Mouse (Mus musculus) brain, embryonic 18.5 days (tissue): ENCODE results near the gene Gm37240.

Experiments
- DNase-seq: peaks from one replicate; pipeline ENCODE4 v3.0.0-alpha.2; 2012; ENCODE audit warnings: low read depth, low spot score

Gene Gm37240

DNA sequence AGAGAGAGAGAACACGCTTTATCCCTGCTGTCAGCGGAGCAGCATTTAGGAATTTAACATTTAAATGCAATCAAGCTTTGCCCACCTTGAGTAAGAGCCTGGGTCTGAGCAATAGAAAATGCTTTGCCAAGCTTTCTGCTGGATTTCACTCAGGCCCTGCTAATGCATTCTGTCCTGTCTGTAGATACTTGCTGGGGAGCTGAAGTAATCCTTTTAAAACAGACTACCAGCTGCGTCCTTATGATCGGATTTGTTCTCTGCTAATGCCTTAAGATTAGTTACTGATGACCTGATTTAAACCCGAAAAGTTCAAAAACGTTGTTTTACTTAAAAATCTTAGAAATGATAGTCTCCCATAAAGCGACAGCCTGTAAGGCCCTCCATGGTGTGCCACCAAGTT lies 206.2 kb downstream of the Gm37240 start:
- DNase-seq: no peak

DNA sequence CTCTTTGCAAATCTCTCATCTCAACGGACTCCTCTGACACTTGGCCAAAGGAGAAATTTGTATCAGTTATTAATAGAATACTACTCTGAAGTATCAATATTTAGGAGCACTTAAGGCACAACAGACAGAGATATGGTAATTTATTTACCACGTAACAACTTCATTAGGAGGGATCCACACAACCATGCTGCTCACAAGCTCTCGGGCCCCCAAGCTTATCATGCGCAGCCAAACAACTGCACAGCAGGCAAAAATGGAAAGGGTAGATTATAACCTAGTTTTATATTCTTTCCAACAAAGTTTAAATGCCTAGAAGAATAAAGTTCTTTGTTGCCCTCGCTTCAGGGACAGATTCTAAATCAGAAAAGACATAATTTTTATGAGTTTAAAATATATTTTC lies 207.4 kb downstream of the Gm37240 start:
- DNase-seq: no peak

DNA sequence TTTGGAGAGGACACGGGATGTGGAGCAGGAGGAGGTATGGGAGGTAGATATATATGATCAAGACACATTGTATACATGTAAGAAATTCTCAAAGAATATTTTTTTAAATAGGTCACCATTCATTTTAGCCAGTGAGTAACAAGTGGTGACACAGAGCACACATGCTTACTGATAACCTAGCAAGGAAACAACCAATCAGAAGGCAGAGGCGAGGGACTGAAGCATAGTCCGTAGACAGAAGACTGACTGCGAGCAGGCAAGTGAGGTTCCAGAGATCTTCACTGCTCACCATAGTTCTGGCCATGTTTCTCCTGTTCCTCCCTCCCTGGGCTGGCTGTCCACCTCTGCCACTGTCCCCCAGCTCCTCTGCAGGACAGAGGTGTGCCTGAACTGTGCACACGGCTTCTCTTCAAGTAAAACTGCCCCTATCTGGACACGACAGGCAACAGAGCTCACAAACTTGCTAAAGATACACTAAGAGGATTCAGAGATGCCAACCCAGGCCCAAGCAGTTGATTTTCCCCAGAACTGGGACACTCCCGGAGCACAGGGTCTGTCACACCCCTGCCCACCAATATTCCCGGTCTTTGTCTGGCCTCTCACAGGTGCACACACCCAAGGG lies 207.9 kb downstream of the Gm37240 start:
- DNase-seq: no peak

DNA sequence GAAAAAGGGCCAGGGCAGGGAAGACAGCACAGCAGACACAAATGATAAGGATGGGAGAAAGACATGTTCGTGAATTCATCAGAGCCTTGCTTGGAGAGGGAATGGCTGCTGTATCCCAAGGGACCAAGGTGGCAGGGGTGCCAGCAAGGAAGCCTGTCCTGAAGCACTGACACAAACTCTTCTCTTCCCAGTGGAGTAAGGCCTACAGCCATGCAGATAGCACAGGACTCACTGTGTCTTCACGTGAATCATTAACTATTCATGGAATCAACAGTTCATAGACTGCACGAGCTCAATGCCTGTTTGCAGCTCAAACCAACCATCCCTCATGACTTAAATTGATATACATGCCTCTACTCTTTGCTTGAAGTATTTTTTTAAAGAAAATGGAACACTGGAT lies 209.4 kb downstream of the Gm37240 start:
- DNase-seq: no peak

DNA sequence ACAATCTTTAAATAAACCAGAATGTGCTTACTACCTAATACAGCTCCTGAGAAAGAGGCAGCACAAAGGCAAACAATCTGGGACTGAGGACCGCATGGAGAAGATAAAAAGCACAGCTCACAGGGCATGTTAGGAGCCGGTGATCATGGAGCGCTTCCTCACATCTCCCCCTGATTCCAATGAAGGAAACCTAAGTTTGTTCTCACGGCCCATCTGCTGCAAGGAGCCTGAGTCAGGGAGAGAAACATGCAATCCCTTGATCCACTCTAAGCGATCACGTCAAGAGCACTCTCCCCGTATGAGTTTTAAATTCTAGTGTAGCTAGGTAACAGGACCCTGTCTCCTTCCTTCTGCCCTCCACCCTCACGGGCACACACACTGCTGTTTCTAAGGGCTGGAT lies 210.2 kb downstream of the Gm37240 start:
- no peak for DNase-seq

DNA sequence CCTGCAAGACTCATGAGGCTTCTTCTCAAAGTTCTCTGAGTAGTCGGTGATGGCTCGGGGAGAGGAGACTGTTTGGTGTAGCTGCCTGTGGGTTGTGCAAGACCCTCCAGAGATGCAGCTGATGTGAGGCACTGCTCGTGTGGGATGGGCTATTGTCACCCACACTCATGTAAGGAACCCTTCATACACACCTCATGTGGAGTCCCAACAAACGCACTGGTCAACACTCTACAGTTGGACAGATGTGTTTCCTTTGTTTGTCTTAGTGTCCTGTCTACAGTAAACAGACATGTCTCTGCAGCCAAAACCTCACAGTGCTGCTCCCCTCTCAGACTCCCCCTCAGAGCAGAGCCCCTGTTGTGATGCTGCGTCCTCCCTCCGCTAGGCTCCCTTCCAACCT lies 217.5 kb downstream of the Gm37240 start:
- no peak for DNase-seq

DNA sequence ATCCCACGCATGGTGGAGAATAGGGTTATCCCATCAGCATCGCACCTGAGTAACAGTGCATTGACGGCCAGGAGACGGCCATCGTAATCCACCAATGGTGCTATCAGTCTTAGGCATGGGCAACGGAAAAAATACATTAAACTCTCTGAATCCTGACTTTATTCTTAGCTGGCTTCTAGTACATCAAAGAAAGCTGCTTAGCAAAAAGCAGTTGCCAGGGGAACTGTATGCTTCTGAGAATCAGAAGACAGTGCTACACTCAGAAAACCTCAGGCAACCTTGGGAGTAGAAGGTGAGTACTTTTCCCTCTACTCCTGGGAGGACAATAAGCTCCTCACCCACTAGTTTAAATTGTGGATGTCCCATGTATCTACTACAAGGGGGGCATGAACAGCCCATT lies 219.6 kb downstream of the Gm37240 start:
- DNase-seq: no peak

DNA sequence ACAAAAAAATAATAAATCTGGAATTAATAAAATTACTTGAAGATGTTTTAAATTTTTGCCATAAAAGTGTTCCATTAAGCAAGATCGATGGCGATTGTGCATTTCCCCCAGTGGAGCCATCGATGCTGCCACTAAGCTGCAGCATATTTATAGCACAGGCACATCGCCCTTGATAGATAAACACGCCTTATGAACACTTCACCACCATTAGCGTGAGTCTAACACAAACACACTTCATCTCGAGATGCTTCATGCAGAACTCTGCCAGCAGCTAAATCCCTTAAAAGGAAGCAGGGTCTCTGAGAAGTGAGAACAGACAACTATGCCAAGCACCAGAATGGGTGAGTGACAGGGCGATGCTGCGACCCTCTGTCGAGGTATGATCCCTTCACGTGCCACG lies 220.6 kb downstream of the Gm37240 start:
- no peak for DNase-seq

DNA sequence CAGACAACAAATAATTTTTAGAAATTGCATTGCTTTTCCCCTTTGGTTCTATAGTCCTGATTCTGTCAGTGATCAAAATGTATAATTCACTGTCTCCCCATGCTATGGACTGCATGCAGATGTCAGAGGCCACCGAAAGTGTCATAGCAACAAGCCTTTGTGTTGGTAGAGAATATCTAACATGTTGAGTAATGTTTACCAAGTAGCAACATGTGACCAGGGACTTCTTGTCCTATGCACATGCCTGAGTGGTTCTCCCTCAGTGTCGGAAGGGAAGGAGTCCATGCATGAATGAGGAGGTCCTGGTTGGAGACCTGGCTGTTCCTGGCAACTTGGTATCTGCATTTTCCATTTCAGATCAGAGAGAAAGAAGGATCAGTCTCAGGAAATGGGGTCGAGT lies 221.2 kb downstream of the Gm37240 start:
- DNase-seq: no peak

DNA sequence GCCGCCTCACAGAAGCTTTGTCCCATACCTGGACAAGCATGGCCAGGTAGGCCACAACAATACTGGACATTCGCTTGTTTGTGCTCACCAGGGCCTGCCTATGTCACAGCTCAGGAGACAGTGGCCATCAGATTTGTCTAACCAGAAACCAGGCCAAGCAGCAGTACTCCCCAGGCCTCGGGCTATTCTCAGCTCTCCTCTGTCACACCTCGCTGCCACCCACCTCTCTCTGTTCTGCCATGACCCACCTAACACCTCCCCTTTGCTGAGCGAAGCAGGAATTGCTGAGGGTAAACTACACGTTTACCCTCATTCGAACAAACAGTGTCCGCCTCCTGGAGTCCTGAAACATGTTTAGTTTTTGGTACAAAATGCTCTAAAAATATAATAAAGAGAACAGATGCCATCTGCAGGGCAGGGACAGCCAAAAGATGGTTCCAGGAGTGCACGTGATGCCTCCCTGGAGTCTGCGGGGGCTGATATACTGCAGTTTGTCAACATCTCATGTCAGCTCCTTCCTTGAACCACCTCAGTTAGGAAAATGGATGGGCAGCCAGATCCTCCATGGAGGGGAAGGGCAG lies 222.6 kb downstream of the Gm37240 start:
- no peak for DNase-seq

DNA sequence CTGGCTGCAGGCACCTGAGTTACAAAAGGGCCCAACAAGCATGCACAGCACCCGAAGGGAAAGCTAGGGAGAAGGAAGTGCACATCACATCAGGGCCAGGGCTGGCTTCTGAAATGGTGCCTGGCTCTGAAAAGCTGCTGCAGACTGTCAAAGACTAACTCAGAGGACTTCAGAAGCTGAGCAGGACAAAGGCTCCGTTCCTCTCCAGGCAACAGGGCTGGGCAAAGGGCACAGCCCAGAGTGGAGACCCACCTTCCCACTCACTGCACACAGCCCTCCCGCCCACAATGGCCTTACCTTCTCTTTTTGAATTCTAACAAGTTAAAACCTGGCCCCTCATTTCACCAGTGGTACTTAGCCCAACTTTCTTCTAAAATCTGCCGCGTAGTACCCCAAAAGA lies 223.5 kb downstream of the Gm37240 start:
- no peak for DNase-seq

DNA sequence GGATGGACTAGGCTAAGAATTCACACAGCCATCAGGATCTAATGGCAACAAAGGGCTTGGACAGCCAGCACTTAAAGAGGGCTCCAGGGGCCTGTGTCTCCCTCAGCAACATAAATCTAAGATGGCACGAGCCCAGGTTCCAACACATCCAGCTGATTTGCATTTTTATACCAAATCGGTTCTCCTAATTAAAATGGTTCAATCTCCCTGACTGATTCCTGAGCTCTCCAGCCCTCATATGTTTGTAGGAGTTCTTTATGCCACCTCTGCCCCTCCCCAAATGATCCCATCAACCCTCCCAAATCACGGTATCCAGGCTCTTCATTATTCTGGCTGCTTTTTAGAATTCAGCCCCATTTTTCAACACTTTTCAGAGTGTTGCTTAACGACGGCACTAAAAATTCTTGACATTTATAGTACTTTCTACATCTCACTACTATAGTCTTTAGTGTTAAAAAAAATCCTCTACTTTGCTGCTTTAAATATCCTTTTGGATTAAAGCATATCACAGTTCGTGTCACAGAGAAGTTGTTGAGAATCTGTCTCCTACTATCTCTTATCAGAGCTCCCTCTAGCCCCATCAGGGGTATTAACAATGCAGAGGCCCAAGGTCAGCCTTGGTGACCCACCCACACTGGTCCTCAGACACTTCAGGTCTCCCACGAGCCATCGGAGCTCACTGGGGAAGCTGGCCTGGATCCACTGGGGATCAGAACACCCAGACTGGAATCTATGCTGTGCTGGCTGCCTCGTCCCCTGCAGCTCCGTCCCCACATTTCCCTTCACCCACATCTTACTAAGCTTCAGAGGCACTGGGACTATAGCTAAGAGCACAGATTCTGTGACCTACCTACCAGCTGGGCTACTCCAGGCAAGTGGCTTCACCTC lies 225.1 kb downstream of the Gm37240 start:
- DNase-seq: no peak

DNA sequence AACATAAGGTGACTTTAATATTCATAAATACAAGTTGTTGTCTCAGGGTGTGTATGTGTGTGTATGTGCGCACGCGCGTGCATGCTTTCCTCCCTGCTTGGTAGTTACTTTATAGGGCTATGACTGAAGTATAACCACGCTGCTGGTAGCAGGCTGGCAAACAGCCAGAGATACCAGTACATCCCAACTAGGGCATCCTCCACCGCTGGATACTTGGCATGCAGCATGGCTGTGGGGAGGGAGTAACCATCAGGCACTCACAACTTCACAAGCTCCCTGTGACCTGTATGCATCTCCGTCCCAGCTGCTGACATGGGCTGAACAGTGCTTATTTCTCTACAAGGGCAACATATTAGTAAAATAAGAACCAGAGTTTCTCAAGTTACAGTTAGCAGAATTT lies 227.6 kb downstream of the Gm37240 start:
- DNase-seq: no peak

DNA sequence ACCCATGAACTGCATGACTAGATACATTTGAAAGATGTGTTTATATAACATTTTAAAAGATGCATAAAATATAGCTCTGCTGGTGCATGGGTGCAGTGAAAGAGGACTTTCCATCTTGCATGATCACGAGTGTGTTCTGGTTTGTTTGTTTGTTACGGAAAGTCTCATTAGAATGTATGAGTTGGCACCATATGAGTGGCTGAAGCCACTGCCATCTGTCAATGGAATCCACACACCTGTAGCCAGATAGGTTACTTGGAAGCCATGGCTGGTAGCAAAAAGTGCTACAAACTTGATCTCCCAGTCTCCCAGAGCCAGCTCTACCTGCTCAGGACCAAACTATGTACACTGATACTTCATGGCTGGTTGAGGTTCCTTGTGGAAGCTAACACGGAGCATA lies 231.8 kb downstream of the Gm37240 start:
- no peak for DNase-seq

DNA sequence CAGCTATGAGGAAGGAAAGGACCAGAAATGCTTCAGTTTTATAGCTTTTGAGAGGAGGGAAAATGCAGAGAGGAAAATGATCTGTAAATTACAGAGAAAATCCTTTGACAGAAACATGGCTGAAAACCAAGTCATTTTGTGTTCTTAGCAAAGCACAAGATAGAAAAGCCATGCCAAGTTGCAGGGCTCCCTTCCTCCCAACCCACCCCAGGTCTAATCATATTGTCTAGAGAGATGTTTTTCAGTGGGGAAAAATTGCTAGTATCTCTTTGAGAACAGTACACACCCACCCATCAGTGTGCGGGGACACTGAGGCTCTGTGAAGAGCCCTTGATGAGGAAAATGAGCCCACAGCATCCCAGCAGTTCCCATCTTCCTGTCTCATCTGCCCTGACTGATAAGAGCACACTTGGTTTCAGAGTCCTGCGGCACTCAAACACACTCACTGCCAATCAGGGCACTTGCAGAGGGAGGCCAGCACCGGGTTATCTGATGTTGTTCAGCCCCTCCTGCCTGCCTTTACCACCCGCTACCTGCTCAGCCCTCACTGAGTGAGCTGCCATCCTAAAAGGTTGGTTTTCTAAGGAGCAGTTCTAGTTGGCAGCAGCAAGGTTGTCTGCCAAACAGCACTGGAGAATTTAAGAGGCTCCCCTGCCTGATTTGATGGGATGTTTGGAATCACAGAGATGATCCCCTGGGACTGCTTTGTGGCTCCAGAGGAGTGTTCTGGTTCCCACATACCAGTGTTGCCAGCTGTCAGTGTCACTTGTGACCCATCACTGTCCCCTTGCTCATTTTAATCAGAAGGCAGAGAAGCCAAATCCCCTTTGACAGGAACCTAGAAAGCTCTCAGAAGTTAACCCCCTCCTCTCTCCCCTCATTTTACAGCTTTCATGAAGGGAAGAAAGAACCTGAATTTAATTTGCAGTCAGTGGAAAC lies 234.3 kb downstream of the Gm37240 start:
- no peak for DNase-seq

DNA sequence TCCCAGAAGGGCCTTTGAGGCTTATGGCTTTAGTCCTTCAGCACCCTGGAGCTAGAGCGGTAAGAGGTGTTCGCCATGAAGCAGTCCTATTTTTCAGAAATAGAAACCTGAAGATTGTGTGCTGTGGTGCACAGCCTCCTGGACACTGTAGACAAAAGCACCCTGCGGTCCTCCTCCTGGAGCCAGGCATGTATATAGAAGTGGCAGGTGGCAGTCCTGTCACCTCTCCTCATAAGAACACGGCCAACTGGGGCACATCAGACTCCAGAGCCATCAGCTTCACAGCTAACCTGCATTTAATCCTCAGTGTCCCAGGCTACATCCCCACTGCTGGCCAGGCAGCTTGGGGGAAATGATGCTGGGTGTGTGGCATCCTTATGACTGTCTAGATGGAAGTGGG lies 238.1 kb downstream of the Gm37240 start:
- DNase-seq: no peak

DNA sequence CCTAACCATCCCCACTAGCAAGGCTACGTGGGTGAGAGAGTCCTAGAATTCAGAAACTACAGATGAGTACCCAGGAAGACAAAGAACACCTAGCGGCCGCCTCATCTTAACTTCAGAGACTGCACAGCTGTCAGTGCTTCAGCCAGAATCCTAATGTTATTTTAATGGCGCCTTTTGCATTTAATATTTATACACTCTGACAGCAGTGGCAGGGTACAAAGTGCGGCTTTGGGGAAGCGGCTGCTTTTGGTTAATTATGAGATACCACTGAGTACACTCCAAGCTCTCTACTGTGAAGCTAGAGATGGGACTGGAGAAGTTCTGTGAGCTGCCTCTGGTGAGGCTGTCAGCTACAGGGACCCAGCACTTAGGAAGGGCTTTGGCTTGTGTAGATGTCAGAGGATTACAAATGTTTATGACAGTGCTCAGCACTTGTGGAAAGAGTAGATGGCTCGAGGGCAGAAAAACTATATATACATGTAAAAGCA lies 241.8 kb downstream of the Gm37240 start:
- DNase-seq: no peak

DNA sequence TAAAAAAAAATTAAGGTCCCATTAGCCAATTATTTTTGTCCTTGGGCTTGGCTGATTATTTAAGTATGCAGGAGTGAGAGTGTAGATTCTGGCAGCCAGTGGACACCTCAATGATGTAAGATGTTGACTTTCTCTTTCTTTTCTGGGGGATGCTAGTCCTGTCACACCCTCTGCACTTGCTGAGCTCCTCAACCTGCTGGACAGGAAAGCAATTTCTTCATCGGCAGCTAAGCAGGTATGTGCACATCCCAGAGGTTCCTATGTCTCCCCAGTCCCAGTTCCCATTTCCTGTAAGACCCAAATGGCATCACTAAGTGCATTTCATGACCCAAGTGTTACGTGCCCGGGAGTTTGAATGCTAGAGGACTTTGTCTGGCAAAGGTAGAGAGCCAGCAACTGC lies 242.5 kb downstream of the Gm37240 start:
- DNase-seq: no peak

DNA sequence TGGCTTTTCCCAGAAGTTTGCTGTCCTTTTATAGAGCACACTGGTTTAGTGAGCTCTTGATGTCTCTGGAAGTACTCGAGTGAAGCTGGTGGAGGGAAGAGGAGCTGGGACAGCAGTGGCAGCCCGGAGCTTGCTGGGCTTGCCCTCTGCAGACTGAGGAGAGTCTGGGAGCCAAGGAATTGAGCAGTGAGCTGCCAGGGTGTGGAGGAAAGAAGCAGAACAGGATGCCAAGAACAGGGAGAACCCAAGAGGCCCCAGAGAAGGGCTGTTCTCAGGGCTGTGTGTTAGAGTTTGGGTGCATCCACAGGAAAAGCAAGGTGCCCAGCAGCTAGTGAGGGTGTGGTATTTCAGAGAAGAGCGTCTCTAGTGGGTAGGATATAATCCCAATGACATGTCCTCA lies 245.6 kb downstream of the Gm37240 start:
- no peak for DNase-seq

DNA sequence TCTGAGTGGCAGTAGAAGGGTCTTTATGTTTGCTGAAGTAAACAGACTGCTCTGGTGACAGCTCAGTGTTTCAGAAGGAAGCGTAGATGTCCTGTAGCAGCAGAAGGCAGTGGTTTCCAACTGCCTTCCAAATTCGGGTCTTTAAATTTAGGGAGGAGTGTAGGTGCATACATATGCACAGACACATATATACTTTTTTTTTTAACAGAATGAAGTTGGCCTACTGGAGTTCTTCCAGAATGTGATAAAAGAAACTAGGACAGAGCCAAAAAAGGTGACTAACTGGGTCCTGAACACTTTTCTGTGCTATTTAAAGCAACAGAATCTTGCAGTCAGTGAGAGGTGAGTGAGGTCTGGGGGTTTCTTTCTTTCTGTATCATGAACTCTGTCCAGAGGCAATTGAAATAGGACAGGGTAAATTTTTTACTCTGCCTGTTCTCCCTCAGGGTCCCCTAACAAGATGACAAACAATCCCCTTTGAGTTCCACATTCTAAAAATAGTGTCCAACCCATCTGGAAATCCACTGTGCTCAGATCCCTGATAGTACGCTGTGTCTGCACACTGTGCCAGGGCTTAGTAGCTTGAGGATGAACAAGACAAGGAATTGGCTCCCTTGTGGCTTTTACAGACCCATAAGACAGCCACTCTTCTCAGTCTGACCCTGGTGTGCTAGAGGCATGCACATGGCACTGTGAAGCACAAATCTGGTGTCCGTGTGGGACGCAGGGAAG lies 250.4 kb downstream of the Gm37240 start:
- no peak for DNase-seq

DNA sequence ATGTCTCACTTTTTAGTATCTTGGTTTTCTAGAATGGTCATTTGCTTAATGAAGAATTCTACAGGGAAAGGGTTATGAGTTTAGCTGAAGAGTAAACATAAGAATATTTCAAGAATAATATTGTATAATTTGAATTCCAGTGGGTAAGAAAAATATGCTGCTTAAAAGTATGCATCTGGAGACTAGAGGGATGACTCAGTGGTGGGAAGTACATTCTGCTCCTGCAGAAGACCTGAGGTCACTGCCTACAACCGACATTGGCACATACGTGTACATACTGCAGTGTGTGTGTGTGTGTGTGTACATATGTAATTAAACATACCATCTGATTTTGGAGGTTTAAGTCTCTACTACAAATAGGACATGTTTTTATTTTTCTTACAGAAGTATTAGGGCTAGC lies 251.7 kb downstream of the Gm37240 start:
- DNase-seq: no peak
